In genomic region chr10:18528475-18528874, GRCm38 (mm10) we compare ENCODE assay signal across 10 mouse cellular contexts. TPM values are rescaled to one million over a fixed set of nuclear protein-coding genes. Genes with fewer than 3 reads are reported as not detected.
DNase-seq lines count a peak whose midpoint lies in the region; ATAC-seq and TF ChIP-seq lines count a peak whose summit lies in the region.
"Had no signal": no experiment of that assay in that cellular context is flagged by ENCODE, and none has a peak within 500 bp of the region (broad histone marks: within the 10 kb centered on the region; RNA-seq: fewer than 3 reads in every experiment).

No protein-coding gene starts in this region.

- no peaks in the 10 kb centered on the region; the same call in 1 of the 2 replicates for H3K4me1 ChIP-seq in small intestine, adult 2 months (ENCODE audit: control insufficient read depth, insufficient read depth, insufficient read length, low read length)

- 48% methylated on average over 5 of the region's 5 CpGs for WGBS in small intestine, adult 2 months

- H3K4me3 ChIP-seq in layer of hippocampus, adult 2 months, result peak overlapping the region; percentile 61
- H3K4me3 ChIP-seq in small intestine, adult 2 months (ENCODE audit: low read depth, low read length), result no peak overlapping the region
- H3K4me3 ChIP-seq: limb, embryonic 12.5 days; stomach, embryonic 15.5 days had no signal

- no peak for TF ChIP-seq POLR2A in small intestine, adult 2 months (IDR thresholded peaks at IDR 0.05; ENCODE audit: low read depth, low read length)

- H3K36me3 ChIP-seq in small intestine, adult 2 months (ENCODE audit: control insufficient read depth, insufficient read depth, low read length), result peaks cover 58% of the 10 kb centered on the region

- DNase-seq in cerebellum, adult 11 months, result peak; percentile 30
- peak; percentile 55 to 63 for DNase-seq in layer of hippocampus, adult 2 months (ENCODE audit: low spot score in 2 of 2)
- no peak for DNase-seq in layer of hippocampus, adult 8-10 months (ENCODE audit: low spot score in 2 of 2)
- peak; percentile 36 for DNase-seq in ES-CJ7 (ENCODE audit: low read depth, low spot score)
- DNase-seq in embryo, embryonic 11 days, result peak; percentile 64
- no peak for DNase-seq in urinary bladder, postnatal 25 days (ENCODE audit: low spot score)

- H3K27me3 ChIP-seq in small intestine, adult 2 months (ENCODE audit: control insufficient read depth, insufficient read depth, low read length), result no peaks in the 10 kb centered on the region
- H3K27me3 ChIP-seq: limb, embryonic 12.5 days; stomach, embryonic 15.5 days had no signal

- peak; percentile 90 for TF ChIP-seq CTCF in layer of hippocampus, adult 2 months (conservative IDR thresholded peaks at IDR 0.05)
- peak; percentile 38; the same call in 1 of the 2 replicates for TF ChIP-seq CTCF in small intestine, adult 2 months (IDR thresholded peaks at IDR 0.05; ENCODE audit: extremely low read depth, insufficient read length, insufficient replicate concordance, low read depth, low read length)

- H3K27ac ChIP-seq in layer of hippocampus, adult 2 months, result peak overlapping the region; percentile 91
- no peak overlapping the region for H3K27ac ChIP-seq in small intestine, adult 2 months (ENCODE audit: insufficient read depth, low read depth, low read length)
- H3K27ac ChIP-seq: limb, embryonic 12.5 days; stomach, embryonic 15.5 days had no signal

- ATAC-seq in cerebellum, adult (ENCODE audit: insufficient number of reproducible peaks, low FRiP score, low TSS enrichment), result no peak

RNA-seq across cellular contexts. Expression of gene Hebp2, which starts 17.4 kb away (rescaled TPM):
- total RNA-seq in layer of hippocampus, adult 2 months (2021), result 1 to 10 TPM; 2.7 to 2.8 TPM
- total RNA-seq in layer of hippocampus, adult 8-10 months (2022), result 1 to 10 TPM; 2.3 to 4.8 (median 4.2) TPM
- polyA plus RNA-seq in small intestine, adult 2 months (2012; rRNA removed), result 0.23 and 0.65 TPM in 2 replicates

Comparison
In these comparisons a context has a peak if more than half of its experiments do, and no peak if none do; other contexts are left out.
1. DNase-seq: peak in cerebellum, adult 11 months (single experiment), layer of hippocampus, adult 2 months (2 of 2), ES-CJ7 (single experiment) and embryo, embryonic 11 days (single experiment); none in layer of hippocampus, adult 8-10 months (0 of 2) and urinary bladder, postnatal 25 days (single experiment).